Mouse (Mus musculus) olfactory bulb, adult 2 months (tissue): Measurements from ENCODE around the gene Ap2b1.

ENCODE experiments used
- CTCF ChIP-seq: fragments of 200-500 bp; IDR thresholded peaks from 2 replicates; pipeline ENCODE4 v1.5.1; 2012; ENCODE audit warnings: low read depth, mild to moderate bottlenecking, low read length, moderate library complexity; ENCODE audit not compliant: insufficient read depth
- POLR2A ChIP-seq: fragments of 200-500 bp; IDR thresholded peaks from 2 replicates; pipeline ENCODE4 v1.6.1; 2012; ENCODE audit warnings: mild to moderate bottlenecking, low read depth, low read length, moderate library complexity; ENCODE audit not compliant: insufficient read depth

- TF ChIP-seq CTCF (no peak), POLR2A (no peak)
These were observed 22.6 kb upstream of the Ap2b1 start for GRCm38 (mm10) chr11:83276251-83276650.
